Mouse (Mus musculus) ovary, postnatal 36 days (tissue): ENCODE results near the gene Zfp318.

Source experiments
- DNase-seq: peaks from one replicate; pipeline ENCODE4 v3.0.0; 2022; ENCODE audit warnings: low spot score, mixed read lengths

Gene Zfp318

GRCm38 (mm10) chr17:46383294-46384060, at the start of gene Zfp318:
Gene Zfp318, plus strand, starts transcription at chr17:46383731.
- DNase-seq: peak; percentile 99

GRCm38 (mm10) chr17:46336475-46336874, 47.1 kb upstream of the Zfp318 start:
- no peak for DNase-seq

- DNase-seq: no peak
Observed at GRCm38 (mm10) chr17:46341208-46341607, 42.3 kb upstream of the Zfp318 start.

GRCm38 (mm10) chr17:46351026-46351700, 32.4 kb upstream of the Zfp318 start:
- no peak for DNase-seq

- DNase-seq: no peak
Observed at GRCm38 (mm10) chr17:46371783-46372182, 11.7 kb upstream of the Zfp318 start.

- DNase-seq: no peak
Observed at GRCm38 (mm10) chr17:46378564-46378963, 5.0 kb upstream of the Zfp318 start.

GRCm38 (mm10) chr17:46384061-46384801, 700 bp downstream of the Zfp318 start:
- peak; percentile 36 for DNase-seq

GRCm38 (mm10) chr17:46388200-46388599, 4.7 kb downstream of the Zfp318 start:
- DNase-seq: no peak

- peak; percentile 13 for DNase-seq
Observed at GRCm38 (mm10) chr17:46393012-46393411, 9.5 kb downstream of the Zfp318 start.

GRCm38 (mm10) chr17:46394631-46395030, 11.1 kb downstream of the Zfp318 start:
- DNase-seq: no peak

- DNase-seq: no peak
Observed at GRCm38 (mm10) chr17:46408478-46408877, 24.9 kb downstream of the Zfp318 start.

- no peak for DNase-seq
Observed at GRCm38 (mm10) chr17:46418628-46419027, 35.1 kb downstream of the Zfp318 start.

GRCm38 (mm10) chr17:46419717-46420116, 36.2 kb downstream of the Zfp318 start:
- DNase-seq: no peak

- DNase-seq: no peak
Observed at GRCm38 (mm10) chr17:46426496-46426895, 43.0 kb downstream of the Zfp318 start.

- peak; percentile 49 for DNase-seq
Observed at GRCm38 (mm10) chr17:46428761-46429414, 45.4 kb downstream of the Zfp318 start, which contains the start of gene Crip3. Gene Crip3, plus strand, starts transcription at chr17:46428926.

GRCm38 (mm10) chr17:46433627-46434026, 50.1 kb downstream of the Zfp318 start:
- no peak for DNase-seq

- DNase-seq: no peak
Observed at GRCm38 (mm10) chr17:46436672-46437366, 53.3 kb downstream of the Zfp318 start.

- no peak for DNase-seq
Observed at GRCm38 (mm10) chr17:46438298-46438873, 54.9 kb downstream of the Zfp318 start, which contains the start of gene Slc22a7. Gene Slc22a7, minus strand, starts transcription at chr17:46438457.

GRCm38 (mm10) chr17:46439176-46439575, 55.6 kb downstream of the Zfp318 start:
- DNase-seq: no peak

GRCm38 (mm10) chr17:46444839-46445579, 61.5 kb downstream of the Zfp318 start:
- DNase-seq: no peak
